Mouse (Mus musculus) lung, postnatal 0 days (tissue): ENCODE measurements around the gene Ppm1e. TPM values are rescaled to one million over a fixed set of nuclear protein-coding genes. Genes with fewer than 3 reads are reported as not detected.

Experiments used
- ATAC-seq: fragments of 200-750 bp; cut with Nextera tagmentation; 2 replicates; pipeline ENCODE4 v1.8.0; 2017; ENCODE audit warnings: moderate library complexity
- DNase-seq: peaks from one replicate; pipeline ENCODE4 v3.0.0-alpha.2; 2016; ENCODE audit warnings: low spot score
- H3K27ac ChIP-seq: fragments of 300-500 bp; sonication (generic); 2 replicates; pipeline ENCODE4 v1.5.1; 2014; ENCODE audit warnings: antibody characterized with exemption, mild to moderate bottlenecking, low read length, mixed read lengths
- H3K27me3 ChIP-seq: fragments of 300-500 bp; sonication (generic); replicated peaks from 2 replicates; pipeline ENCODE4 v1.6.1; 2014; ENCODE audit warnings: low read length, mixed read lengths; ENCODE audit not compliant: insufficient read depth
- H3K36me3 ChIP-seq: fragments of 300-500 bp; sonication (generic); 2 replicates; pipeline ENCODE4 v1.6.1; 2014; ENCODE audit warnings: low read length, mixed read lengths; ENCODE audit not compliant: insufficient read depth
- H3K4me1 ChIP-seq: fragments of 300-500 bp; sonication (generic); 2 replicates; pipeline ENCODE4 v1.6.1; 2014; ENCODE audit warnings: antibody characterized with exemption, low read depth, low read length, mixed read lengths; ENCODE audit not compliant: insufficient read depth
- H3K4me2 ChIP-seq: fragments of 300-500 bp; sonication (generic); replicated peaks from 2 replicates; pipeline ENCODE4 v1.6.1; 2014; ENCODE audit warnings: low read depth, mild to moderate bottlenecking, low read length, moderate library complexity, mixed read lengths
- H3K4me3 ChIP-seq: fragments of 300-500 bp; sonication (generic); 2 replicates; pipeline ENCODE4 v1.5.1; 2014; ENCODE audit warnings: low read depth, low read length
- H3K9ac ChIP-seq: fragments of 300-500 bp; sonication (generic); replicated peaks from 2 replicates; pipeline ENCODE4 v1.6.1; 2014; ENCODE audit warnings: low read depth, mild to moderate bottlenecking
- H3K9me3 ChIP-seq: fragments of 300-500 bp; sonication (generic); 2 replicates; pipeline ENCODE4 v1.6.1; 2016; ENCODE audit warnings: low read length, mixed read lengths
- CTCF ChIP-seq: IDR thresholded peaks from 2 replicates; pipeline ENCODE4 v1.5.1; 2016; ENCODE audit warnings: antibody characterized with exemption, mild to moderate bottlenecking
- EP300 ChIP-seq: IDR thresholded peaks from 2 replicates; pipeline ENCODE4 v1.6.1; 2016; ENCODE audit warnings: antibody characterized with exemption, mild to moderate bottlenecking, control low read depth
- WGBS: fragments of 180-500 bp; shearing (Covaris S2); extraction: QIAGEN DNeasy Blood & Tissue Kit; methylation state at CpG from one replicate; pipeline ENCODE4 v1.1.7; 2014; 5-methylcytosine and 5-hydroxymethylcytosine counted together
- polyA plus RNA-seq: library from polyadenylated mRNA; unstranded; fragments of >200 nt; fragmentation: Nextera tagmentation; extraction: Ambion mirVana; gene quantifications from 2 replicates; pipeline ENCODE4 v1.2.1, GENCODE M21; 2015

The Ppm1e gene
- polyA plus RNA-seq, 1 experiment from 2014 or later, result 0.64 TPM

DNA sequence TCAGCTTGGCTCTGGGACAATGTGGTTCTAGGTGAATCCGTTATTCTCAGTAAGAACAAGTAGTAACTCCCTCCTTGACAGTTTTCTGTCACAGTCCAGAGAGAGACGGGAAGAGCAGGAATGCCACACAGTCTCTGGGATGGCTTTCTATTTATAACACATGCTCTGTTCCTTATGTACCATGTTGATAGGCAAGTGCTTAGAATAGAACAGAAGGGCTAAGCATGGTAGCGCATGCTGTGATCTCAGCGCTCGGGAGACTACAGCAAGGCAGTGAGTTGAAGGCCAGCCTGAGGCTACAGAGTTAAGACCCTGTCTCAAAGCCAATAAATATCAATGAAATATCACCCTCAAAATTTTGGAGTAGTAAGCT lies 111.3 kb downstream of the Ppm1e start:
- WGBS, result 69% methylated on average over 5 of the region's 5 CpGs
- Histone ChIP-seq H3K4me3 (no peak overlapping the region), H3K4me1 (no peaks in the 10 kb centered on the region), H3K27me3 (no peaks in the 10 kb centered on the region), H3K4me2 (no peak overlapping the region), H3K9ac (no peak overlapping the region), H3K9me3 (no peaks in the 10 kb centered on the region), H3K36me3 (no peaks in the 10 kb centered on the region), H3K27ac (no peak overlapping the region)
- ATAC-seq (no peak), DNase-seq (no peak)
- TF ChIP-seq CTCF (no peak), EP300 (no peak)

DNA sequence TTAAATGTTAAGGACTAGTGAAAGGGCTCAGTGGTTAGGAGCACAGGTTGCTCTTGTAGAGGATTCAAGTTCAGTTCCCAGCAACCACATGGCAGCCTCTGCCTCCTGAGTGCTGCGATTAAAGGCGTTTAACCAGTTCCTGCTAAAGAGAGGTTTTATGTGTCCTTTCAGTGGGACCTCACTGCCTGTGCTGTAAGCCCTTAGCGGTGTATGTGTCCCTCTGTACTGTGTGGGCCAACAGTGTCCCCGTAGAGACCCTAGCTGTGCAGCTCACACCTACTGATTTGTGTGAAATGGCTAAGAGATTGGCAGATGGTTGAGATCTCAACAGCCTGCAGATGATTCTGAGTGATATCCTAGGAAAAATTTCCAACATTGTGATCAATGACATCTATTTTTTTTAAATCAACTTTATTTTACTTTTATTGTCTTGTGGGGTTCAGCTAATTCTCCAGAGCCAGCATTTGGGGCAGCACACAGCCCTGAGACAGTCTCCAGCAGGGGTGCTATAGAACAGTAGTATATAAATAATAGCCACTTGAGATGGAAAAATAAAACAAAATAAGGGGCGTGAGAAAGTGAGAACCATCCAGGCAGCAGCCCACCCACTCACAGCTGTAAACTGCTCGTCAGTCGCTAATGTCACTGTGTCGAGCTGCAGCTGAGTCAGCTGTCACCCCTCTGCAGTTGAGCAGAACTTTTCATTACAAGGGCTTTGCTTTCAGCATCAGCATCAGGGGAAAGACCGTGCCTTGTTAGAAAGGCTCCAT lies 111.9 kb downstream of the Ppm1e start:
- no peak overlapping the region for H3K4me2 ChIP-seq
- H3K4me3 ChIP-seq, result no peak overlapping the region
- 51% methylated on average over 9 of the region's 9 CpGs for WGBS

DNA sequence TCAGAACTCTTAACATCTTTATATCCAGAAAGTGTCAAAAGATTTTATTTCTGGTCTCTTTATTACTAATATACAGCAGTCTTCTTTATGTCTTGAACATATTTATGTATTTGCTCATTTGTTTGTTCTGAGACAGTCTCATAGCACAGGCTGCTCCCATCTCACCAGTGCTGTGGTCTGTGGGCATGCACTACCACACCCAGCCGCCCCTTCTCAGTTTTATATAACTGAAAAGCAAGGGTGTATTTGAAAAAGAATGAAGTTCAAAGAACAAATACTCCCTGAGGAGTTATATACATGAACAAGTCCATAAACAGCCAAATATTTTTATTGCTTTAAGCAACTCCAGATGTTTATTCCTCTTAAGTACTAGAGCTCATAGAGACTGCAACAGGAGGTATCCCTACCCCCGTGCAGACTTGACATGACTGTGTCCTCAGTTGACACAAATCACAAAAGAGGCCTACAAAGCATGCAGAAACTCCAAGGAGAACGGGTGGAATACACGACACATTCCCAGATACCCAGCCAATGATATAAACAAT lies 112.6 kb downstream of the Ppm1e start:
- no peak for ATAC-seq
- WGBS, result 53% methylated on average over 4 of the region's 4 CpGs
- H3K4me1 ChIP-seq, result no peaks in the 10 kb centered on the region
- no peak overlapping the region for H3K4me2 ChIP-seq
- TF ChIP-seq CTCF (no peak), EP300 (no peak)
- no peak overlapping the region for H3K4me3 ChIP-seq
- DNase-seq, result no peak
- H3K27ac ChIP-seq, result no peak overlapping the region
- H3K9ac ChIP-seq, result no peak overlapping the region
- H3K36me3 ChIP-seq, result no peaks in the 10 kb centered on the region
- H3K27me3 ChIP-seq, result no peaks in the 10 kb centered on the region
- no peaks in the 10 kb centered on the region for H3K9me3 ChIP-seq

More for the DNA sequence above, 111.9 kb downstream of the Ppm1e start:
- Histone ChIP-seq H3K9me3 (no peaks in the 10 kb centered on the region), H3K9ac (no peak overlapping the region), H3K27ac (no peak overlapping the region), H3K27me3 (no peaks in the 10 kb centered on the region), H3K36me3 (no peaks in the 10 kb centered on the region), H3K4me1 (no peaks in the 10 kb centered on the region)
- TF ChIP-seq CTCF, result no peak
- no peak for TF ChIP-seq EP300
- DNase-seq (no peak), ATAC-seq (no peak)

DNA sequence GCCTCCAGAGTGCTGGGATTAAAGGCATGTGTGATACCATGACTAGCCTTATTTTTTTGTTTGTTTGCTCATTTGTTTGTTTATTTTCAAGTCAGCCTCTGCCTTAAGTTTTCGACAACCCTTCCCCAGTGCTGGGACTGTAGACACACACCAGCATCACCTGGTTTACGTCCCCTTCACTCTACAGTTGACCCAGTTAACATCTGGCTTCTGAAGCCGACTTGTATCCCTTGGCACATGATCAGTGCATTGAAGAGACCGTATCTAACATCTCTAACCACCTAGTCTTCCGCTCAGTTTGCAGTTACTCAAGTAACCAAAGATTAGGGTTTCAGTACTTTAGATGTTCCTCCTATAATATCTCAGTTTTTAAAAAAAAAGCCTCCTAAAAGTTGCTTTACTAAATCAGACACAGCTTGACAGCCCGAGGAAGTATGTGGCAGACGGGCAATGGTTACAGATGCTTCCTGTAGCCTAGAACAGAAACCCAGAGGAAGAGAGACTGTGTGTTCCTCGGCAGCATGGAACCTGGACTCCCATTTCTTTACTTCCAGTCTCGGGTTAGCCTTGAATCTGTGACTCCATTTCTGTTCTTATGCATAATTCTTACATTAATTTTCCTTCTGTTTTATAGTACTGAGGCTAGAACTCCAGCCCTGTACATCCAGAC lies 113.5 kb downstream of the Ppm1e start:
- Histone ChIP-seq H3K27ac (no peak overlapping the region), H3K36me3 (no peaks in the 10 kb centered on the region), H3K9me3 (no peaks in the 10 kb centered on the region), H3K9ac (no peak overlapping the region), H3K27me3 (no peaks in the 10 kb centered on the region), H3K4me1 (no peaks in the 10 kb centered on the region), H3K4me2 (no peak overlapping the region), H3K4me3 (no peak overlapping the region)
- no peak for DNase-seq
- no peak for ATAC-seq
- 62% methylated on average over 9 of the region's 9 CpGs for WGBS
- TF ChIP-seq EP300, result no peak
- TF ChIP-seq CTCF, result no peak

- Histone ChIP-seq H3K27me3 (no peaks in the 10 kb centered on the region), H3K4me2 (no peak overlapping the region), H3K27ac (no peak overlapping the region), H3K9ac (no peak overlapping the region), H3K9me3 (no peaks in the 10 kb centered on the region), H3K4me1 (no peaks in the 10 kb centered on the region), H3K36me3 (no peaks in the 10 kb centered on the region), H3K4me3 (no peak overlapping the region)
- TF ChIP-seq EP300, result no peak
- TF ChIP-seq CTCF, result 0 out of 2 replicates have a peak, but pooled peaks have one; percentile 5
- ATAC-seq (no peak), DNase-seq (no peak)
- 72% methylated on average over 7 of the region's 7 CpGs for WGBS
These were observed 117.6 kb downstream of the Ppm1e start for GRCm38 (mm10) chr11:87241256-87241655.

DNA sequence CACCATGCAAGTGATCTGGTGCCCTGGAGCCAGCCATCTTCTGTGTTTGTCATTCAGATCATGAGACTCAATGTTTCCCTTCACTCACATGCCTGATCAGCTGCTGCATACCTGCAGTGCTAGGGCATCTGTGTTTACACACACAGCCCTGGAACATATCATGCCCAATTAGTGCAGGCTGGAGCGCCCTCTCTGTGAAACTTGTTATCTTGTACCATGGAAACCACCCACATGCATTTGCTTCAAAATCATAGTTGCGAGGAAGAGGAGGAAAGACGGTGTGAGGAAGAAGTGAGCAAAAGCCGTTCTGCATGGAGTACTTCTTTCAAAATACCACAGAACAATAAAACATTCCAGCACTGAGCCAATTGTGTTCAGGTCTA lies 118.0 kb downstream of the Ppm1e start:
- Histone ChIP-seq H3K4me2 (no peak overlapping the region), H3K9me3 (no peaks in the 10 kb centered on the region), H3K27me3 (no peaks in the 10 kb centered on the region), H3K9ac (no peak overlapping the region), H3K36me3 (no peaks in the 10 kb centered on the region), H3K4me1 (no peaks in the 10 kb centered on the region), H3K27ac (no peak overlapping the region), H3K4me3 (no peak overlapping the region)
- TF ChIP-seq CTCF, result no peak
- no peak for TF ChIP-seq EP300
- no peak for ATAC-seq
- WGBS, result 86% methylated on average over 4 of the region's 4 CpGs
- no peak for DNase-seq
